ENCODE assay signal across 8 mouse cellular contexts in genomic region chr11:100860198-100861048, GRCm38 (mm10). TPM values are rescaled to one million over a fixed set of nuclear protein-coding genes. Genes with fewer than 3 reads are reported as not detected.
DNase-seq lines count a peak whose midpoint lies in the region; ATAC-seq lines count a peak whose summit lies in the region.

No protein-coding gene starts in this region.

- peak; percentile 75 to 77 for DNase-seq in urinary bladder, adult 18-20 months (ENCODE audit: low spot score in 2 of 2)
- no peak for DNase-seq in urinary bladder, postnatal 10 days (ENCODE audit: low spot score)
- DNase-seq in heart, adult 9 months (ENCODE audit: low spot score in 2 of 2) = peak; percentile 91 to 92
- peak; percentile 91 for DNase-seq in kidney, adult 9 months
- peak; percentile 79 for DNase-seq in liver, embryonic 13.5 days
- peak; percentile 93 for DNase-seq in naive thymus-derived CD4-positive, alpha-beta T cell, adult 2 months (ENCODE audit: low read depth)

- ATAC-seq in embryonic facial prominence, embryonic 12.5 days (ENCODE audit: insufficient number of reproducible peaks, insufficient read depth, low FRiP score, low TSS enrichment) = peak; percentile 78
- ATAC-seq in liver, embryonic 13.5 days (ENCODE audit: low read depth) = peak; percentile 89
- peak; percentile 85 for ATAC-seq in stomach, embryonic 15.5 days (ENCODE audit: insufficient read depth, low FRiP score, low read depth)

- no peaks in the 10 kb centered on the region for H3K4me1 ChIP-seq in embryonic facial prominence, embryonic 12.5 days
- H3K4me1 ChIP-seq in liver, embryonic 13.5 days (replicated peaks) = peaks cover 49% of the 10 kb centered on the region
- peaks cover 9% of the 10 kb centered on the region; the same call in 1 of the 2 replicates for H3K4me1 ChIP-seq in stomach, embryonic 15.5 days

- H3K4me2 ChIP-seq in embryonic facial prominence, embryonic 12.5 days (replicated peaks) = peak overlapping the region; percentile 70
- peak overlapping the region; percentile 95 for H3K4me2 ChIP-seq in liver, embryonic 13.5 days
- peak overlapping the region; percentile 79 for H3K4me2 ChIP-seq in stomach, embryonic 15.5 days

- H3K27me3 ChIP-seq in embryonic facial prominence, embryonic 12.5 days = peaks cover 37% of the 10 kb centered on the region
- peaks cover 18% of the 10 kb centered on the region for H3K27me3 ChIP-seq in liver, embryonic 13.5 days
- no peaks in the 10 kb centered on the region for H3K27me3 ChIP-seq in stomach, embryonic 15.5 days (replicated peaks)

- peak overlapping the region; percentile 51 for H3K4me3 ChIP-seq in embryonic facial prominence, embryonic 12.5 days
- peak overlapping the region; percentile 69 for H3K4me3 ChIP-seq in liver, embryonic 13.5 days (replicated peaks)
- H3K4me3 ChIP-seq in stomach, embryonic 15.5 days (replicated peaks) = peak overlapping the region; percentile 55

- peak overlapping the region; percentile 60 for H3K9ac ChIP-seq in embryonic facial prominence, embryonic 12.5 days
- peak overlapping the region; percentile 77 for H3K9ac ChIP-seq in liver, embryonic 13.5 days
- H3K9ac ChIP-seq in stomach, embryonic 15.5 days = peak overlapping the region; percentile 55

- no peak overlapping the region for H3K27ac ChIP-seq in embryonic facial prominence, embryonic 12.5 days
- peak overlapping the region; percentile 69 for H3K27ac ChIP-seq in liver, embryonic 13.5 days
- peak overlapping the region; percentile 23; the same call in 1 of the 2 replicates for H3K27ac ChIP-seq in stomach, embryonic 15.5 days

- 3% methylated on average over 48 of the region's 55 CpGs for WGBS in embryonic facial prominence, embryonic 12.5 days
- under 1% methylated on average over 55 of the region's 55 CpGs for WGBS in liver, embryonic 13.5 days (ENCODE audit: insufficient replicate concordance)
- WGBS in stomach, embryonic 15.5 days = 2% methylated on average over 49 of the region's 55 CpGs

- no peaks in the 10 kb centered on the region for H3K36me3 ChIP-seq in embryonic facial prominence, embryonic 12.5 days
- H3K36me3 ChIP-seq in liver, embryonic 13.5 days = peaks cover 17% of the 10 kb centered on the region
- H3K36me3 ChIP-seq in stomach, embryonic 15.5 days = no peaks in the 10 kb centered on the region

- no peaks in the 10 kb centered on the region for H3K9me3 ChIP-seq in embryonic facial prominence, embryonic 12.5 days
- H3K9me3 ChIP-seq in liver, embryonic 13.5 days (replicated peaks) = no peaks in the 10 kb centered on the region
- no peaks in the 10 kb centered on the region for H3K9me3 ChIP-seq in stomach, embryonic 15.5 days

RNA-seq across cellular contexts. Expression of gene Stat5a, which starts 1.3 kb away (rescaled TPM):
- 4.4 and 5.5 TPM in 2 replicates for polyA plus RNA-seq in embryonic facial prominence, embryonic 12.5 days (2016; fragmentation: Nextera tagmentation; extraction: Ambion mirVana)
- polyA plus RNA-seq in liver, embryonic 13.5 days (2015; fragmentation: Nextera tagmentation; extraction: Ambion mirVana) = 11.1 and 14.6 TPM in 2 replicates
- polyA plus RNA-seq in stomach, embryonic 15.5 days (2015; fragmentation: Nextera tagmentation; extraction: Ambion mirVana) = 8.5 and 9.5 TPM in 2 replicates

RNA-seq across cellular contexts. Expression of gene Stat5b, which starts 9.9 kb away (rescaled TPM):
- polyA plus RNA-seq in embryonic facial prominence, embryonic 12.5 days (2016; fragmentation: Nextera tagmentation; extraction: Ambion mirVana) = 22.7 TPM in 2 replicates
- polyA plus RNA-seq in liver, embryonic 13.5 days (2015; fragmentation: Nextera tagmentation; extraction: Ambion mirVana) = 21.1 and 23.8 TPM in 2 replicates
- polyA plus RNA-seq in stomach, embryonic 15.5 days (2015; fragmentation: Nextera tagmentation; extraction: Ambion mirVana) = 26.6 and 27.5 TPM in 2 replicates
